Mouse (Mus musculus): ENCODE measurements around the gene Spag9. TPM values are rescaled to one million over a fixed set of nuclear protein-coding genes. Genes with fewer than 3 reads are reported as not detected.
A peak's percentile ranks its signal among the peaks of the same experiment; 100 is the strongest.

Spag9 gene
- polyA plus RNA-seq, 1 experiment from 2014 or later = 40.4 TPM

- WGBS (ENCODE audit: insufficient replicate concordance) = 70% methylated on average over 1 of the region's 1 CpGs
- Histone ChIP-seq H3K27me3 (ENCODE audit: control insufficient read depth, insufficient read depth, low read length) (no peaks in the 10 kb centered on the region), H3K27ac (ENCODE audit: low read depth, low read length) (no peak overlapping the region), H3K4me3 (ENCODE audit: low read depth, low read length) (no peak overlapping the region), H3K36me3 (ENCODE audit: control insufficient read depth, insufficient read depth, low read length) (peaks cover 8% of the 10 kb centered on the region), H3K4me1 (ENCODE audit: control insufficient read depth, insufficient read depth, low read length) (peaks cover 3% of the 10 kb centered on the region; the same call in 1 of the 2 replicates), H3K9ac (ENCODE audit: low read depth, low read length) (no peak overlapping the region), H3K9me3 (replicated peaks; ENCODE audit: control insufficient read depth, low read length) (no peaks in the 10 kb centered on the region), H3K4me2 (no peak overlapping the region)
- ATAC-seq (replicated peaks; ENCODE audit: insufficient number of reproducible peaks, low FRiP score, low TSS enrichment) = no peak
Observed at GRCm38 (mm10) chr11:93969799-93970198, 26.1 kb upstream of the Spag9 start.

- Histone ChIP-seq H3K27me3 (ENCODE audit: control insufficient read depth, insufficient read depth, low read length) (no peaks in the 10 kb centered on the region), H3K4me2 (no peak overlapping the region), H3K4me1 (ENCODE audit: control insufficient read depth, insufficient read depth, low read length) (no peaks in the 10 kb centered on the region), H3K9me3 (replicated peaks; ENCODE audit: control insufficient read depth, low read length) (no peaks in the 10 kb centered on the region), H3K27ac (ENCODE audit: low read depth, low read length) (no peak overlapping the region), H3K9ac (ENCODE audit: low read depth, low read length) (no peak overlapping the region), H3K36me3 (ENCODE audit: control insufficient read depth, insufficient read depth, low read length) (no peaks in the 10 kb centered on the region), H3K4me3 (ENCODE audit: low read depth, low read length) (no peak overlapping the region)
- no peak for ATAC-seq (replicated peaks; ENCODE audit: insufficient number of reproducible peaks, low FRiP score, low TSS enrichment)
- WGBS (ENCODE audit: insufficient replicate concordance) = 86% methylated on average over 5 of the region's 5 CpGs
Observed at GRCm38 (mm10) chr11:93972951-93973350, 22.9 kb upstream of the Spag9 start.

GRCm38 (mm10) chr11:93979502-93980049 is 16.3 kb upstream of the Spag9 start:
- Histone ChIP-seq H3K4me3 (ENCODE audit: low read depth, low read length) (no peak overlapping the region), H3K4me1 (ENCODE audit: control insufficient read depth, insufficient read depth, low read length) (no peaks in the 10 kb centered on the region), H3K9ac (ENCODE audit: low read depth, low read length) (no peak overlapping the region), H3K36me3 (ENCODE audit: control insufficient read depth, insufficient read depth, low read length) (no peaks in the 10 kb centered on the region), H3K27me3 (ENCODE audit: control insufficient read depth, insufficient read depth, low read length) (no peaks in the 10 kb centered on the region), H3K4me2 (no peak overlapping the region), H3K27ac (ENCODE audit: low read depth, low read length) (no peak overlapping the region), H3K9me3 (replicated peaks; ENCODE audit: control insufficient read depth, low read length) (no peaks in the 10 kb centered on the region)
- WGBS (ENCODE audit: insufficient replicate concordance) = 56% methylated on average over 6 of the region's 6 CpGs
- no peak for ATAC-seq (replicated peaks; ENCODE audit: insufficient number of reproducible peaks, low FRiP score, low TSS enrichment)

- H3K4me2 ChIP-seq = no peak overlapping the region
- WGBS (ENCODE audit: insufficient replicate concordance) = 82% methylated on average over 3 of the region's 3 CpGs
- H3K9me3 ChIP-seq (replicated peaks; ENCODE audit: control insufficient read depth, low read length) = no peaks in the 10 kb centered on the region
- no peaks in the 10 kb centered on the region for H3K27me3 ChIP-seq (ENCODE audit: control insufficient read depth, insufficient read depth, low read length)
- no peak overlapping the region for H3K27ac ChIP-seq (ENCODE audit: low read depth, low read length)
- H3K9ac ChIP-seq (ENCODE audit: low read depth, low read length) = no peak overlapping the region
- peaks cover 14% of the 10 kb centered on the region for H3K4me1 ChIP-seq (ENCODE audit: control insufficient read depth, insufficient read depth, low read length)
- no peaks in the 10 kb centered on the region for H3K36me3 ChIP-seq (ENCODE audit: control insufficient read depth, insufficient read depth, low read length)
- no peak for ATAC-seq (replicated peaks; ENCODE audit: insufficient number of reproducible peaks, low FRiP score, low TSS enrichment)
- H3K4me3 ChIP-seq (ENCODE audit: low read depth, low read length) = no peak overlapping the region
Observed at GRCm38 (mm10) chr11:93984619-93985018, 11.3 kb upstream of the Spag9 start.

- Histone ChIP-seq H3K36me3 (ENCODE audit: control insufficient read depth, insufficient read depth, low read length) (no peaks in the 10 kb centered on the region), H3K27ac (ENCODE audit: low read depth, low read length) (no peak overlapping the region), H3K4me2 (no peak overlapping the region), H3K9me3 (replicated peaks; ENCODE audit: control insufficient read depth, low read length) (no peaks in the 10 kb centered on the region), H3K9ac (ENCODE audit: low read depth, low read length) (no peak overlapping the region), H3K4me3 (ENCODE audit: low read depth, low read length) (no peak overlapping the region), H3K27me3 (ENCODE audit: control insufficient read depth, insufficient read depth, low read length) (no peaks in the 10 kb centered on the region), H3K4me1 (ENCODE audit: control insufficient read depth, insufficient read depth, low read length) (peaks cover 14% of the 10 kb centered on the region)
- 83% methylated on average over 5 of the region's 5 CpGs for WGBS (ENCODE audit: insufficient replicate concordance)
- ATAC-seq (replicated peaks; ENCODE audit: insufficient number of reproducible peaks, low FRiP score, low TSS enrichment) = no peak
Observed at GRCm38 (mm10) chr11:93985265-93985664, 10.6 kb upstream of the Spag9 start.

GRCm38 (mm10) chr11:93986298-93986697 is 9.6 kb upstream of the Spag9 start:
- no peaks in the 10 kb centered on the region for H3K27me3 ChIP-seq (ENCODE audit: control insufficient read depth, insufficient read depth, low read length)
- H3K36me3 ChIP-seq (ENCODE audit: control insufficient read depth, insufficient read depth, low read length) = no peaks in the 10 kb centered on the region
- H3K4me3 ChIP-seq (ENCODE audit: low read depth, low read length) = no peak overlapping the region
- ATAC-seq (replicated peaks; ENCODE audit: insufficient number of reproducible peaks, low FRiP score, low TSS enrichment) = no peak
- no peak overlapping the region for H3K9ac ChIP-seq (ENCODE audit: low read depth, low read length)
- no peak overlapping the region for H3K4me2 ChIP-seq
- no peaks in the 10 kb centered on the region for H3K9me3 ChIP-seq (replicated peaks; ENCODE audit: control insufficient read depth, low read length)
- H3K27ac ChIP-seq (ENCODE audit: low read depth, low read length) = no peak overlapping the region
- peaks cover 14% of the 10 kb centered on the region for H3K4me1 ChIP-seq (ENCODE audit: control insufficient read depth, insufficient read depth, low read length)

GRCm38 (mm10) chr11:93987026-93987425 is 8.9 kb upstream of the Spag9 start:
- Histone ChIP-seq H3K36me3 (ENCODE audit: control insufficient read depth, insufficient read depth, low read length) (no peaks in the 10 kb centered on the region), H3K4me1 (ENCODE audit: control insufficient read depth, insufficient read depth, low read length) (peaks cover 14% of the 10 kb centered on the region), H3K9ac (ENCODE audit: low read depth, low read length) (no peak overlapping the region), H3K4me2 (no peak overlapping the region), H3K4me3 (ENCODE audit: low read depth, low read length) (no peak overlapping the region), H3K27me3 (ENCODE audit: control insufficient read depth, insufficient read depth, low read length) (no peaks in the 10 kb centered on the region), H3K27ac (ENCODE audit: low read depth, low read length) (peak overlapping the region; percentile 90), H3K9me3 (replicated peaks; ENCODE audit: control insufficient read depth, low read length) (no peaks in the 10 kb centered on the region)
- no peak for ATAC-seq (replicated peaks; ENCODE audit: insufficient number of reproducible peaks, low FRiP score, low TSS enrichment)
- 67% methylated on average over 4 of the region's 4 CpGs for whole genome bisulfite sequencing (ENCODE audit: insufficient replicate concordance)

- peak overlapping the region; percentile 25 for H3K4me2 ChIP-seq
- no peaks in the 10 kb centered on the region for H3K9me3 ChIP-seq (replicated peaks; ENCODE audit: control insufficient read depth, low read length)
- H3K4me1 ChIP-seq (ENCODE audit: control insufficient read depth, insufficient read depth, low read length) = peaks cover 14% of the 10 kb centered on the region
- peak overlapping the region; percentile 46 for H3K9ac ChIP-seq (ENCODE audit: low read depth, low read length)
- no peak overlapping the region for H3K4me3 ChIP-seq (ENCODE audit: low read depth, low read length)
- 0 out of 2 replicates have a peak, but pooled peaks have one; percentile 32 for ATAC-seq (replicated peaks; ENCODE audit: insufficient number of reproducible peaks, low FRiP score, low TSS enrichment)
- H3K36me3 ChIP-seq (ENCODE audit: control insufficient read depth, insufficient read depth, low read length) = no peaks in the 10 kb centered on the region
- no peaks in the 10 kb centered on the region for H3K27me3 ChIP-seq (ENCODE audit: control insufficient read depth, insufficient read depth, low read length)
- WGBS (ENCODE audit: insufficient replicate concordance) = 48% methylated on average over 8 of the region's 8 CpGs
- peak overlapping the region; percentile 90 for H3K27ac ChIP-seq (ENCODE audit: low read depth, low read length)
Observed at GRCm38 (mm10) chr11:93987625-93988327, 8.1 kb upstream of the Spag9 start.

Data from heart, embryonic 11.5 days (tissue).